Mouse (Mus musculus) spleen, adult 12 weeks (tissue): ENCODE data around the gene Lmod3.

Experiments used
- DNase-seq: peaks from one replicate; pipeline ENCODE4 v3.0.0; 2022; ENCODE audit warnings: low spot score

Lmod3 gene

DNA sequence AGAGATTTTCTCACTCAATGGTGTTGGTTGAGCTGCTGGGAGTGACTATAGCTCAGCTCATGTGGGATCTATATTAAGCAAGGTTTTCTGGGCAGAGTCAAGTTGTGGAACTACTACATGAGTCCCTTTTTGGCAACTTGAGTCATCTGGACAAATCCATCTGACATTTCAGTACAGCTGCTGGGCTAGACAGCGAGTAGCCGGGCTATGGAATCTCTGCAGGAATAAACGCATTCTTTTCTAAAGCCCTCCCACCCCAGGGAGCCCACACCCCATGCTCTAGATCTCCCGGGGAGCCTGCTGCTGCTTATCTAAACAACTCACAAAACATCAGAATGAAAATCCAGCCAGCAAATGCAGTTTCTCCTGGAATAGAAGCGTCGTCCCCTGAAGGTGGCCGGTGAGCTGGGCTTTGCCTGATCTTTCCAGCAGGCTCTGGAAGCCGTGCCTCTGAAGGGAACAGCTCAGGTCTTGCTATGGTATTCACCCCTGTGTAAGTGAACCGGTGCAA is at the start of gene Lmod3:
Gene Lmod3, minus strand, starts transcription at position 49 of the 511 bp plus-strand sequence.
- DNase-seq, result no peak

DNA sequence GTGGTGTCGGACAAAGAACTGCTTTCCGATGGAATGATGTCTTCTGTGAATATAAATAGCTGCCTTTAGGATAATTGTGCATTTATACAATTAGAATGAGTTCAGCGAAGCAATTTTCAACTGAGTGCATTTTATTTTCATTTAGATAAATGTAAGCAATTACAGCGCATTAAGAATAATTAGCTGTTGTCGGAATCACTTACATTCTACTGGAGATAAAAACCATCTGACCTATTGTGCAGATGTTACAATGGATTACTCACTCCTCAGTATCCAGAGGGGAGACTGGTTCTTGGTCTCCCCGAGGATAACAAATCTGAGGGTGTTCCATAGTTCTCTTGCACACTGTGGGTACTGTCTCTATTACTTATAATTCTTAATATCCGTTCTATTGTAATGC is 49.7 kb upstream of the Lmod3 start:
- DNase-seq, result no peak

DNA sequence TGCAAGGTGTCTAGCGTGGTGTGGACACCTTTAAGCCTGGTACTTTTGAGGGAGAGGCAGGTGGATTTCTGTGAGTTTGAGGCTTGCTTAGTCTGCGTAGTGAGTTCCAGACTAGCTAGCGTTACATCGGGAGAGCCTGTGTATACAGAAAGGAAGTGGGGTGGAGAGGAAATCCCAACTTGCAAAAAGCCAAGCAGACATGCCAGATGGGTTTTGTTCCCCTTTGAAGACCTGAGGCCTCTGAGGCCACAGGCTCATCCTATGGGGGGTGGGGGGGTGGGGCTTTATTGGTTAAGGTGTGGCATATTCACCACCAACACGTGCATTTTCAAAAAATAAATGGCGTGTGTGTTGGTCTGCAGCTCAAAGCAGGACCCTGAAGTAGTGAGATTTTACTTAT is 48.1 kb upstream of the Lmod3 start:
- no peak for DNase-seq

DNA sequence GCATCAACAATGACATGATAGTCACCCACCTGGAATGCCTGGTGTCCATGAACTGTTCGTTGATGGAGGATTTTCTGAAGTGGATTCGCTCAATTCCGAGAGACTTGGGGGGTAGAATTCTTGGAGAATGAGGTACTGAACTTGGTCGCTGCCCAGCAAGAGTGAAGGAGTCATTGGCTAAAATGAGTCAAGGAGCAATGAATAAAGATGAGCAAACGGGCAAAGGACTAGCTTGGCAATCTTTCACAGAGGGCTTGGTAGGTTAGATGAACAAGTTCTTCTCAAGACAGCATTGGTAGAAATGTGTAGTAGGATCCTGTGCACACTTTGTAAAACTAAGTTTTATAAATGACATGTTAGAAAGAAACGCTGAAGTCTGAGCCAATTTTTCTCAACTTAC is 47.6 kb upstream of the Lmod3 start:
- DNase-seq, result no peak

DNA sequence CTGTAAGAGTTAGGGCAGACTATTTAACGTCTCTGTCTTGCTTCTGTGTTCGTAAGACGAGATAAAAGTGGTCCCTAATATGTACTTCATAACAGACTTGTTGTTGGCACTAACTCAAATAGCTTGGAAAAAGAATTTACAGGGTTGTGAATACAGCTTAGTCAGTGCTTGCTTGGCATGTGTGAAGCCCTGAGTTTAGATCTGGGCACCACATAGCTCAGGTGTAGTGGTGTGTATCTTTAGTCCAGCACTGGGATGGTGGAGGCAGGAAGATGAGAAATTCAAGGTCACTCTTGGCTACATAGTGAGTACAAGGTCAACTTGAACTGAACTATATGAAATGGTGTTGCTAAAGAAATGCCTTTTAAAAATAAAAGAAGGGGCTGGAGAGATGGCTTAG is 44.6 kb upstream of the Lmod3 start:
- no peak for DNase-seq

DNA sequence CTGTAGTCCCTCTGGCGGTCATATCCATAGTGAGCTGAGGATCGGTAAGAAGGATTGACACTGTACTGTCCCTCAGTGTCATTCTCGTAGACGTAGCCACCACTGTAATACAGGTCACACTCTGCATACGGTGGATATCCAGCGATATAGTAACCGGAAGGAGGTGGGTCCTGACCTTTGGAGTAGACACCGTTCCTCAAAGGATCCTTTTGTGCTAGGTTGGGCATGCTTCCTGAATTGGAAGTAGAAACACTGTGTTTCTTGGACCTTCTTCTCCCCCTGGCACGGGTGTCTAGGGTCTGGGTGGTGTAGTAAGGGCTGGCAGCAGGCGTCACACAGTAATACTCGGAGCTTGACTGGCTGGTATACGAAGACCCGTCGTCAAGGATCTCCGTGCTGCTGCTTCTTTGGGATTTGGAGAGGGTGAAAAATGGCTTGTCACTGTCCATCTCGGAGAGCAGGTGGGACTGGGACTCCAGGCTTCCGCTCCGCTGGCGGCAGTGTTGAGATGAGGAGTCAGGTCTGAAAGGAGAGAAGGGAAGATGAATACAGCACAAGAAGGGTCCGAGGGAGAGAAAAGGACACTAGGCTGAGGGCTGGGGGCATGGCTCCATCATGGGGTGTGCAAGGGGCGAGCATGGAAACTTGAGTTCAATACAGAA is 43.4 kb upstream of the Lmod3 start:
- no peak for DNase-seq

DNA sequence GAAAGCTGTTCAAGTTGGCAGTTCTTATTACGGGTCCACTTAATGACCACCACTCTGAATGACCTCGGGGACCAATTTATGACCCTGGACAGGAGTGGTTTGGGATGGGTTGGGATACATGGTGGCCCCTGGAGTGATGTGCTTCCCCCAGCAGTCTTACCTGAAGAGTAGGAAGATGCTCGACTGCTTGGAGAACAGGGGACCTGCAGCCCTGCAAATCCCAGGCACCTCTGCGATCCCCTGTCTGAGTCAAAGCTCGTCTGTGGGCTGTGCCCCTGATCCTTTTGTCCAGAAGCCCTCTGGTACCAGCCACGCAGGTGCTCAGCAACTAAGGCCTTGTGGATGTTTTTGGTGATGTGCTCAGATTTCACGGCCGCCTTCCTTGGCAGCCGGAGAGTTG is 42.9 kb upstream of the Lmod3 start:
- DNase-seq, result no peak

DNA sequence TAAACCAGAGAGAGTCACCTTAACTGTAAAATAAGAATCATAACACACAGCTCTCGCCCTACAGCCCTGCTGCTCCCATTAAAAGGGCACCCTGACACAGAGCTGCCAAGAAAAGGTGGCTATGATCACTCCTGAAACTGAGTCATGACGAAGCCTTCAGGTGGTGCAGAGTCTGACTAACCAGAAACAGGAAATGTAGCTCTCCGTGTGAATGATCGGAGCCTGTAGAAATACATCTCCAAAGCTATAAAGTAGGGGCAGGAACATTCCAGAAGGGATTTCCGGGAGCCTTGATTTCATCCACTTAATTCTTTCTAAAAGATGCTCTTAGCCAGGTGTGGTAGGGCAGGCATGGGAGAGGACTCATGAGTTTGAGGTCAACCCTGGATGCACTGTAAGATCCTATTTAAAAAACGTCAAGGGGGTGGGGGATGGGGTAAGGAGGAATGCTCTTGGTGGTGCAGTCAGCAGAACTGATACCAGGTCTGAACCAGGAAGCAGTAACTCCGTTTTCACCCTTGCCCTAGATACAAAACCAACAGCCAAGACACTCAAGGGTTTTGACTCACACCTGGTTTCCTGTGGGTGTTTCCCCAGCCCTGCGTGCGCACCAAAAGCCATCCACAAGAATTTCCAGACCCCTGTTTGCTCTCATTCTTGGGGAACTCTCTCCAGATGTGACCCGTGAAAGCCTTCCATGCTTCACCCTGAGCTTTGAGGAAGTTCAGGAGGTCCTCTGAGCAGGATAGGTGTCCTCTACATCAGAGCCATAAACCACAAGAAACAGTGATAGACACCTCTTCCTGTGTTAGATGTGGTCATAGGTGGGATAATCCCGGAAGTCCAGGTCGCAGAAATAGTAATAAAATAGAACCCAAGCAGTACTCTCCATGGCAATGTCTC is 41.4 kb upstream of the Lmod3 start:
- no peak for DNase-seq

DNA sequence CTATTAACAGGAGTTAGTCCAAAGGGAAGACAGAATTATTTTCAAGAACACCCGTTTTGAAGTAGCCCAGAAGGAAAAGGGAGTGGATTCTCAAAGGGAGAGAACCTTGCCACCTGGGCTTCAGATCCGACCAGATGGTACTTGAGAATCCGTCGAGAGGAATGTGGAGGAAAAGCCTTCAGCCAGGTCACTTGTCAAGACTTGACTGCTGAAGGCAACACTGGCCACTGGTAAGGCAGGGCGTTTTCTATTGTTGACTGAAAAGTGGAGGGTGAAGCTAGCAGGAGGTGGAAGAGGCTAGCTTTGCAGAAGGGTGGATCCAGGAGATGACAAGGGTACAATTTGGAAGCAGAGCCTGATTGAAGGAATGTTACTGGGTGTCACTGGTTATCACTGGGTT is 40.3 kb upstream of the Lmod3 start:
- no peak for DNase-seq

DNA sequence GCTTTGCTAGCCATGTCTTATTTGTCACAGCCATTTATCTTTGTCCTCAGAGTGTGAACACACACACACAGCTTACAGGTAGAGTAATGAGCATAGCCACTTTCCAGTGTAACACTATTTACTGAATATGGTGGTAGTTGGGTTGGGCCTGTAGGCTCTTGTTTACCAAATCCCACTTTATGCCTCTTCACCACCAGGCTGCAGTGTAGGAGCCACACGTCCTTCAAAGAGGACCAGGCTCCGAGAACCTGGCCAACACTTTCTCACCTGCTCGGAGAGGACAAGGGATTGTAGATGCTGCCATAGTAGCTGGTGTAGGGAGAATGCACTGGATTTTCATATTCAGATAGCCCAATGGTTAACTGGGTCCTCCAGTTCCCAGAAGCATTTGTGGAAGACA is 39.5 kb upstream of the Lmod3 start:
- DNase-seq, result no peak

DNA sequence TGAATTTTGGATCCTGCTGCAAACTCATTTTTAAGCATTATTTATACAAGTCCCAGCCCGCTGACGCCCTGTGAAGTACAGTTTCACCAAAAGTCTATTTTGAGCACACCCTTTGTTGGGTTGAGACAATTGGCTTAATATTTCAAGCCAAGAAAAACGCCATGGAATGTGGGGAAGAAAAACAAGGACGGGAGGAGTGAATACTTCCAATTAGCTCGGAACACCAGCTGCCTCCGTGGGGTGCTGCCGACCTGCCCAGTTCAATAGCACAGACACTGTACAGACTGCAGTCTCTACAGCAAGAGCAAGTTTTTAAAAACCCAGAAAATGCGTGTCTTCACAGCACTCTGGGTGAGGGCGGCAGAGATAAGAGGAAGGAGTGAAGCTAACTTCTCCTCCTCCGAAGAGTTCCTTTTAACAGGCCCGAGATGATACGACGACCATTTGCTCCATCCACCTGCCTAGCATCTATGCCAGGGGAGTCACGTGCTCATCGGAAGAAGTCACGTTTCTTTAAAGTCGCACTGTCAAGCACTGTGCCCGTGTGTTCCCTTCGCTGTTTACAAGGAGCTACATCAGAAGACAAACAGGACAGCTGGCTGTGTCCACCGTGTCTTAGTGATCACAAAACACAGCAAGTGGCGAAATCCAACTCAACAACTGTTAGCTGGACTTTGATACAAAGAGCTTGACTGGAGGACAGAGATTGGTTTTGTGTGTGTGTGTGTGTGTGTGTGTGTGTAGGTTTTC is 38.8 kb upstream of the Lmod3 start:
- no peak for DNase-seq

DNA sequence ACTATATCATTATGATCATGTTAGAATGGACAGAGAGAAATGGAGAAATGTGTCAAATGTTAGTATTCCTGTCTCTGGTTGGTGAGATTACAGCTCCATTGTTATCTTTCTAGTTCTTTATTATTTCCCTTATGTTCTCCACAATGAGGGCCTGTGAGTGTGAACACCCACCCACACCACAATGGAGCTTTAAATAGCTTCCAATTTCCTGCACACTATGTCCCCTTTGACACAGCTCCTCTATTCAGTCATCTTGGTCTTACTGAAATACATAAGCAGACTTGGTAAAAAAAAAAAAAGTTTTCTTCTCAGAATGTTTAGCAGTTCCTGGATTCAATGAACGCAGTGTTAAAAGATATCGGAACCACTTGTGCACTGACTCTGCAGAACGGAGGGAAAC is 38.1 kb upstream of the Lmod3 start:
- no peak for DNase-seq

DNA sequence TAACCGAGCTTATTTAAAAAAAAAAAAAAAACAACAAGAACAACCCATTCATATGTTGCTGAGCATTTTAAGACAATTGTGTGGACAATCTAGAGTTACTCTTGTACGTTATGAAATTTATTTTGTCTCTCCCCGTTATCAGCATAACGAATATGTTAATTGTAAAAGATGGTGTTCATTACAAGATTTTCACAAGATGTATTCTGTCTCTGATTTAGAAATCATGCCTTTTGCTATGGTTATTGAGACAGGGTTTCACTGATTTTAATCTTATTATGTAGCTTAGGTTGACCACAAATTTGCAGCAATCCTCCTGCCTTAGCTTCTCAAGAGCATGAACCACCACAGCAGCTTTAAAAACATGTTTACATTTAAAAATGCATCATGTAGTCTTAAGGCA is 37.3 kb upstream of the Lmod3 start:
- DNase-seq, result no peak

DNA sequence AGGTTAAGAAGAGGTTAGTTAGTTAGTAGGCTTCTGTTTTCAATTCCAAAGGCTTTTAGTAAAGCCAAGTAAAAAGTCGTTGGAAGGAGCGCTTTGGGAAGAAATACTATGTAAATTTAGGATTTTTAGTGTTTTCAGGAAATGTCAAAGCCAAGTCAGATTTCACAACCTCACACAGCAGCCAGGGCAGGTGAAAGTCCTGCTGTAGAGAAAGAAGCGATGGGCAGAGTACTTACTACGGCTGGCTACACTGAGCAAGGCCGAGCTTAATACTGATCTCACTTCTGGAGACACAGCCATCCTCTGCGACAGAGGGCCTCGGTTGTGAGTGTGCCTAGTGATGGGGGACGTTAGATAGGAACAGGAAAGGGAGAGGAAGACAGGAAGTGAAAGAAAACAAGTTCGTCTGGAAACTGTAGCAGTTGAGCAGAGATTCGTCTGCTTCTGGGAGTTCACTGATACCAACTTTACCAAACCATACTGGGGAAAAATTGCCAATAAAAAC is 36.8 kb upstream of the Lmod3 start:
- DNase-seq, result no peak

DNA sequence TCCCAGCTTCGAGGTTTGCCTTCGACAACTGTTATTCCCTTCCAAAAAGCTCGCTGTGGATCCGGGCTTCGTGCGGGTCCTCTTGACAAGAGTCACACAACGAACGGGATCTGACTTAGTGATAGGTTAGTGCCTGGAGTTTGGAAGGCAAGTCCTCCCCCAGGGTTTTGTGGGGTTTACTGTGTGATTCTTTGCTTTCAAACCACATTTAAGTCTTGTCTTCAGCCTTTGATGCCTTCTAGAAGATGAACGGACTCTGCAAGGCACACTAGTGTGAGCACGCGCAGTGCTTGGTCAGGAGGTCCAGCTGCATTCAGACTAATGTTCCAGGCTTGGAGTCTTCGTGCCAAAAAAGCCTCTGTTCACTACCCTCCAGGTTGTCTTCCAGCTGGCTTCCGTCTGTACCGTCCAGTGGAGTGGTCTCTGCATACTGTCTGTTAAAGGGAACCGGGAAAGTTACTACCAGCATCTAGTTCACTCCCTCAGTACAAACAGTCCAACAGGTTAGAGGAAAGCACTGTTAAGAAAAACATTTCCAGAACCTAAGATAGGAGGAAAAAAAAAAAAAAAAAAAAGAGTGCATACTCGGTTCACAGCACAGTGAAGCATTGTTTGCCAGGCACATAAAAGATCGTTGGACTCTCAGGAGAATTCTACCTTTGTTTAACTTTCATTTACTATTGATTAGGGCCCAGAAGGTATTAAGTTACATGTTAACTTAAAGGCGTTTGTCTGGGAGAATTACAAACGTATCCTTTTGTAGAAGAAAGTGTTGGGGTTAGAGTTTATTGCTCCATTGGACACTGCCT is 35.7 kb upstream of the Lmod3 start:
- no peak for DNase-seq

DNA sequence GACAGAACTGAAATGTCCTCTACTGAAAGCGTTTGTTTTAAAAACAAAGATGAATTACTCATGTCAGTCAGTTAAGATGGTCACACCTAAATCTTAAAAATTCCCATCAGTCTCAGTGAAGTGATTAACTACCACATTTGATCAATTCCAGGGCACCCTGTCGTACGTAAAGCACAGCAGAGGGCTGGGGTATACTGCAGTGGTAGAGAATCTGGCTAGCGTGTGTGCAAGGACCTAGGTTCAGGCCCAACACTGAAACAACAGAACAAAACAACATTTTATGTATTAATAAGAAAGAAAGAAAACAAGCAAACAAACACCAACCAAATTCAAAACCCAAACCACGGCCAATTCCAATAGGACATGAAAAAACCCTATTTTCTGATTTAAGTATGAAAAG is 33.8 kb upstream of the Lmod3 start:
- no peak for DNase-seq

DNA sequence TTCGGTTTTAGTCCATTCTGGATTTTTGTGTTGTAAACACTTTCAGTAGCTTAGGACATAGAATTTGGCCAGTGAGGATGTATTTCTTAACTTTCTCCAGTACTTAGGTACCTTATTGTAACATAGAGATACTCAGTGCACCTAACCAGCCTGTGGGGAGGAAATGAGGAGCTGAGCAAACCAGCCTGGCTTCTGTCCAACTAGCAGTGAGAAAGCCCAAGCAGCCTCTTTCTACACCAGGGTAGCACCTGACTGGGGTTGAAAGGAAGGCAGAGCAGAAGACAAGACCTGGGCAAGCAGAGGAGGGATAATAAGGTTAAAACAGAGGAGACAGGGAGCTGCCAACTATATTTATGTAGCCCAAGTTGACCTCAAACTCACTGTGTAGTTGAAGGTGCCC is 31.1 kb upstream of the Lmod3 start:
- DNase-seq, result no peak

DNA sequence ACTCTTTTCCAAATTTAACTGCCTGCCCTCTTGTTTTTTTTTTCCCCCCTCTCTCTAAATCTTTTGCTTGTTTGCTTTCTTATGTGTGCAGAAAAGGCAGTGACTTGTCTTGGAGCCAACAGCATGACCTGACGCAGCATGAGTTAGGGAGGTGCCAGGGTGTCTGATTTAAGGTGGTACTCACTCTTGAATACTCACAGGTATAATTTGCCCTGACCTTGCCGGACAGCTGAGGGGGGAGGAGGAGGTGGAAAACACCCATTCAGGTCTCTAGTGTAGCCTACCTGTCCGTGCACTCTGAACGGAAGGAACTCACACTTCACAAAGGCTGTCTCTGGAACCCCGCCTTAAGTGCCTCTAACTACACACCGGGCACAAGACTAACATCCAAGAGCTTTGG is 26.3 kb upstream of the Lmod3 start:
- no peak for DNase-seq

DNA sequence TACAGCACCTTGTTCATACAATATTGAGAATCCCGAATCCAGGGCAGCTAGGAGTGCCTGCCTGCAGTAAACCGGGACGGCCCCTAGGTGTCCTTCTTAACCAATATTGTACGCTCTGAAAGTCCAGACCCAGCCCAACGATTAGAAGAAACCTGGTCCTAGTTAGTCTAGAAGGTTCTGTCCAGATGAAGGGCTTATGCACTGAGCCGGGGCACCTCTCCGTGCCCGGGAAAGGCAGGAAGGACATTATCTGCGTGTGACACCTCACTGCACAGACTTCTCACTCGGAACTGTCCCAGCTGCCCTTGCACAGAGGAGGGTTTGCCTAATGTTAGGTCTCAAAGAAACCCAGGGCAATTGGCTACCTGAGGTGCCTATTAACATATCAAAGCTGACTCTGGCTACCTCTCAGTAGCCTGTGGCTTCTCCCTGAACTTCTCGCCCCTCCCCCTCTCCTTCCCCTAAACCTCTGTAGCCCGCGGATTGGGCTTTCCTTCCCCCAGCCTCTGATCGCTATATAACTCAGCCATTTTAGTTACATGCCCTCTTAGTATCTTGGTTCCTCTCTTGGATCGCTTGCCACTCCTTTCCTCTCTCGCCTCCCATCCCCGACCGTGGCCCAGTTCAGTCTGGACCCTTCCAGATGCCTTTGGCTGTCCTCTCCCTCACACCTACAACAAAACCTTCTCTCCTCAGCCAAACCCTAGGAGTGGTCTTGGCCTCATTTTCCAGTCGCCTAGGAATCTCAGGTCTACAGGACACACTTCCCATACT is 25.6 kb upstream of the Lmod3 start:
- peak; percentile 6 for DNase-seq

DNA sequence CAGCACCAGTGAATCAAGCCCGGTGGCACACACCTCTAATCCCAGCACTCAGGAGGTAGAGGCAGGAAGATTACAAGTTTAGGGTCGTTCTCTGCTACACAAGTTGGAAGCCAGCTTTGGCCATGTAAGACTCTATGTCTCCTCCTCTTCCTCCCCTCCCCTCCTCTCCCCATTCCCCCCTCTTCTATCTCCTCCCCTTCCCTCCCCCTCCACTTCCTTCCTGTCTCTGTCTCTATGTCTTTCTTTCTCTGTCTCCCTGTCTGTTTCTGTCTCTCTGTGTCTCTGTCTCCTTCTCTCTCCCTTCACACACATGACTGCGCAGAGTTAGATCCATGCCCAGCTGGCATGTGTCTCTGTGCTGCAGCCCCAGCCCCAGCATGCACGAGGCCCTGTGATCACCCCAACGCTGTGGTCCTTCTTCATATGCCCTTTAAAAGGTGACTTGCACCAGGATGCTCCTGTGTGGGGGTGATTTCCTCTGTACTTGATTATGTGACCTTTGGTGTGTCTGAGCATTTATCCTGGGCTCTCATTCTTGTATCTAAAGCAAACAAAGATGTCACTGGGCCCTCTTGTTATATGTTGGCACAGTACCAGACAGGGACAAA is 24.4 kb upstream of the Lmod3 start:
- DNase-seq, result no peak
